Mouse (Mus musculus): Measurements from ENCODE around the gene Aplnr. TPM values are rescaled to one million over a fixed set of nuclear protein-coding genes. Genes with fewer than 3 reads are reported as not detected.

Gene Aplnr
- total RNA-seq (2017) = not detected in 3 replicates

- ATAC-seq (replicated peaks; ENCODE audit: insufficient number of reproducible peaks, low FRiP score, low TSS enrichment, poor library complexity, severe bottlenecking) = no peak
Measured at GRCm38 (mm10) chr2:85136089-85136488, at the start of gene Aplnr. TSS of gene Aplnr (plus strand) at chr2:85136225.

- ATAC-seq (replicated peaks; ENCODE audit: insufficient number of reproducible peaks, low FRiP score, low TSS enrichment, poor library complexity, severe bottlenecking) = no peak
Measured at GRCm38 (mm10) chr2:85088716-85089646, 47.0 kb upstream of the Aplnr start.

- ATAC-seq (replicated peaks; ENCODE audit: insufficient number of reproducible peaks, low FRiP score, low TSS enrichment, poor library complexity, severe bottlenecking) = no peak
Measured at GRCm38 (mm10) chr2:85091325-85091724, 44.7 kb upstream of the Aplnr start.

- ATAC-seq (replicated peaks; ENCODE audit: insufficient number of reproducible peaks, low FRiP score, low TSS enrichment, poor library complexity, severe bottlenecking) = no peak
Measured at GRCm38 (mm10) chr2:85093376-85093775, 42.6 kb upstream of the Aplnr start.

GRCm38 (mm10) chr2:85095906-85096305 is 40.1 kb upstream of the Aplnr start:
- ATAC-seq (replicated peaks; ENCODE audit: insufficient number of reproducible peaks, low FRiP score, low TSS enrichment, poor library complexity, severe bottlenecking) = no peak

GRCm38 (mm10) chr2:85098014-85098413 is 38.0 kb upstream of the Aplnr start:
- no peak for ATAC-seq (replicated peaks; ENCODE audit: insufficient number of reproducible peaks, low FRiP score, low TSS enrichment, poor library complexity, severe bottlenecking)

- no peak for ATAC-seq (replicated peaks; ENCODE audit: insufficient number of reproducible peaks, low FRiP score, low TSS enrichment, poor library complexity, severe bottlenecking)
Measured at GRCm38 (mm10) chr2:85098824-85099511, 37.1 kb upstream of the Aplnr start.

- ATAC-seq (replicated peaks; ENCODE audit: insufficient number of reproducible peaks, low FRiP score, low TSS enrichment, poor library complexity, severe bottlenecking) = no peak
Measured at GRCm38 (mm10) chr2:85103201-85103600, 32.8 kb upstream of the Aplnr start.

- ATAC-seq (replicated peaks; ENCODE audit: insufficient number of reproducible peaks, low FRiP score, low TSS enrichment, poor library complexity, severe bottlenecking) = no peak
Measured at GRCm38 (mm10) chr2:85105426-85106013, 30.5 kb upstream of the Aplnr start.

GRCm38 (mm10) chr2:85106068-85106790 is 29.8 kb upstream of the Aplnr start:
- no peak for ATAC-seq (replicated peaks; ENCODE audit: insufficient number of reproducible peaks, low FRiP score, low TSS enrichment, poor library complexity, severe bottlenecking)

- no peak for ATAC-seq (replicated peaks; ENCODE audit: insufficient number of reproducible peaks, low FRiP score, low TSS enrichment, poor library complexity, severe bottlenecking)
Measured at GRCm38 (mm10) chr2:85106941-85107340, 29.1 kb upstream of the Aplnr start.

GRCm38 (mm10) chr2:85110288-85110875 is 25.6 kb upstream of the Aplnr start:
- ATAC-seq (replicated peaks; ENCODE audit: insufficient number of reproducible peaks, low FRiP score, low TSS enrichment, poor library complexity, severe bottlenecking) = no peak

- ATAC-seq (replicated peaks; ENCODE audit: insufficient number of reproducible peaks, low FRiP score, low TSS enrichment, poor library complexity, severe bottlenecking) = 0 out of 2 replicates have a peak, but pooled peaks have one; percentile 66
Measured at GRCm38 (mm10) chr2:85123187-85123868, 12.7 kb upstream of the Aplnr start.

GRCm38 (mm10) chr2:85123869-85124535 is 12.0 kb upstream of the Aplnr start:
- ATAC-seq (replicated peaks; ENCODE audit: insufficient number of reproducible peaks, low FRiP score, low TSS enrichment, poor library complexity, severe bottlenecking) = peak; percentile 47

- no peak for ATAC-seq (replicated peaks; ENCODE audit: insufficient number of reproducible peaks, low FRiP score, low TSS enrichment, poor library complexity, severe bottlenecking)
Measured at GRCm38 (mm10) chr2:85129496-85129971, 6.5 kb upstream of the Aplnr start.

- ATAC-seq (replicated peaks; ENCODE audit: insufficient number of reproducible peaks, low FRiP score, low TSS enrichment, poor library complexity, severe bottlenecking) = no peak
Measured at GRCm38 (mm10) chr2:85131226-85131625, 4.8 kb upstream of the Aplnr start.

- ATAC-seq (replicated peaks; ENCODE audit: insufficient number of reproducible peaks, low FRiP score, low TSS enrichment, poor library complexity, severe bottlenecking) = no peak
Measured at GRCm38 (mm10) chr2:85131724-85132123, 4.3 kb upstream of the Aplnr start.
